Mouse (Mus musculus) kidney, adult 2 months (tissue): ENCODE data around the gene Yipf2.

ENCODE experiments used
- CTCF ChIP-seq: fragments of 200-500 bp; conservative IDR thresholded peaks from 2 replicates; pipeline ENCODE4 v1.5.1; 2011; ENCODE audit warnings: low read depth, mild to moderate bottlenecking, control low read depth, low read length, moderate library complexity, mixed read lengths; ENCODE audit not compliant: insufficient read depth, insufficient read length
- POLR2A ChIP-seq: fragments of 200-500 bp; IDR thresholded peaks from one replicate; pipeline ENCODE4 v1.6.1; 2011; ENCODE audit warnings: low read depth, low read length, control low read depth

DNA sequence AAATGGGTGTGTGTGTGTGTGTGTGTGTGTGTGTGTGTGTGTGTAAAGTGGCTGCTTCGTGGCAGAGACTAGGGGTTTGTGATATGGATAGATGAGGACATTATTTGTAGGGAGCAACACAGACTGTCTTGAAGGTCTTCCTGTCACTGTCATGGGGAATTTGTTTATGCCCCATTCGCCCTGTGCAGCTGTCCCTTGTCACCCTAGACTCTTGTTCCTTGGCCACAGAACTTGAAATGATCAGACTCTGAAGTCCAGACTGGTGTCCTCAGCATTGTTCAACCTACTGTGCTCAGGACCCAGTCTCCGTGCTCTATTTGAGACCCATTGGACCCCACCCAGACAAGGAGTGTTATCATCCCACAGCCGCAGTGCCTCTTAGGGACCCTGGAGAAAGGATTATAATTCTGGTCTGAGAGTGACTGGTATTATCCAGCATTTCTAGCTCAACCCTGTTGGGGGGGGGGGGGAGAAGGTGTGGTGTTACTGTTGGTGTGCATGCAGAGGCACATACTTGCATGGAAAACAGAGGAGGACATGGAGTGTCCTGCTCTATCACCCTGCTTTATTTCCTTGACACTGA lies 27.5 kb downstream of the Yipf2 start:
- TF ChIP-seq POLR2A (no peak), CTCF (no peak)
